ENCODE assay signal across 12 mouse cellular contexts in the genomic region with DNA sequence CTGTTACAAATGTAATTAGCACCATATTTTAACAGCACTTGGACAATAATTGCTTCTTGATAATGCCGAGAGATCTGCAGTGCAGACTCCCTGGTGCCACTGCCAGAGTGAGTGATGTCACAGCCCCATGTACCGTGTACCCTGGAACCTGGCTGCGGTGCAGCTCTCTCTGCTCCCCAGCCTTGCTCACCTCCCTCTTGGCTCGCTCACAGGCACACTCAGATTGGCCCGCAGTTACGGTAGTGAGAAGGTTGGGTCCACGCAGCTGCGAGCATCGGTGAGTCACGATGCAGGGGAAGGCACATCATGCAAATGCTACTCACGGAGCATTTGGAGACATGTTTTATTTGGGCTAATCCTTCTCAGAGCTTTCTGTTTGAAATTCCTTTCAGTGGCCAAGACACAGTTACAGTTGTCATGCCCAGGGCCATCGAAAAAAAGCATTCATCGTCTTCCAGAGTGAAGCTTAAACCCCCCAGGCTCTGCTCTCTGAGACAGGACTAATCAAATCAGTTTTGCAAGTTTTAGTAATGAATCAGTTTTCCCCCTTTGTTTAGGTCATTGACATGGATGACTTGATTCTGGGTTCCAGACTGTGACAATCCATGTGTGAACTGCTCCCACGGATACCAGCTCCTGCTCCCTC.
DNase-seq lines count a peak whose midpoint lies in the region; ATAC-seq and TF ChIP-seq lines count a peak whose summit lies in the region.
"Had no signal": no experiment of that assay in that cellular context is flagged by ENCODE, and none has a peak within 500 bp of the region (broad histone marks: within the 10 kb centered on the region; RNA-seq: fewer than 3 reads in every experiment).

No protein-coding gene starts in this region.

- H3K4me1 ChIP-seq in hindbrain, postnatal 0 days (ENCODE audit: insufficient read depth, low read length): peaks cover 7% of the 10 kb centered on the region; the same call in 1 of the 2 replicates
- no peaks in the 10 kb centered on the region for H3K4me1 ChIP-seq in hindbrain, embryonic 11.5 days (replicated peaks; ENCODE audit: control insufficient read depth, insufficient read depth, low read length)
- H3K4me1 ChIP-seq in heart, embryonic 11.5 days (ENCODE audit: control insufficient read depth, insufficient read depth, low read length): 0 out of 2 replicates have a peak, but pooled peaks cover 3% of the 10 kb centered on the region
- H3K4me1 ChIP-seq: limb, embryonic 15.5 days had no signal

- intact Hi-C loops in left cerebral cortex, postnatal 36 days (cut with DNase I): no loop called here
- intact Hi-C loops in gastrocnemius, adult 2 months (cut with DNase I): no loop called here

- no peak overlapping the region for H3K4me2 ChIP-seq in hindbrain, postnatal 0 days (ENCODE audit: low read depth, low read length)
- H3K4me2 ChIP-seq in hindbrain, embryonic 11.5 days (replicated peaks; ENCODE audit: low read depth, low read length): no peak overlapping the region
- H3K4me2 ChIP-seq in heart, embryonic 11.5 days: no peak overlapping the region
- H3K4me2 ChIP-seq: limb, embryonic 15.5 days had no signal

- TF ChIP-seq CTCF in hindbrain, postnatal 0 days (IDR thresholded peaks at IDR 0.05; ENCODE audit: low read depth): no peak
- no peak for TF ChIP-seq CTCF in gastrocnemius, adult 2 months (IDR thresholded peaks at IDR 0.05)

- no peak overlapping the region for H3K4me3 ChIP-seq in hindbrain, postnatal 0 days (ENCODE audit: low read length)
- no peak overlapping the region for H3K4me3 ChIP-seq in hindbrain, embryonic 11.5 days (ENCODE audit: low read depth, low read length)
- H3K4me3 ChIP-seq in heart, embryonic 11.5 days (ENCODE audit: low read depth, low read length): no peak overlapping the region
- H3K4me3 ChIP-seq in gastrocnemius, adult 2 months: no peak overlapping the region
- H3K4me3 ChIP-seq: limb, embryonic 15.5 days had no signal

- no peak overlapping the region for H3K9ac ChIP-seq in hindbrain, postnatal 0 days (replicated peaks; ENCODE audit: low read length)
- no peak overlapping the region for H3K9ac ChIP-seq in hindbrain, embryonic 11.5 days (ENCODE audit: low read depth, low read length)
- no peak overlapping the region for H3K9ac ChIP-seq in heart, embryonic 11.5 days (ENCODE audit: low read depth, low read length)
- H3K9ac ChIP-seq: limb, embryonic 15.5 days had no signal

- no peaks in the 10 kb centered on the region for H3K27me3 ChIP-seq in hindbrain, postnatal 0 days (ENCODE audit: insufficient read depth, low read length)
- no peaks in the 10 kb centered on the region for H3K27me3 ChIP-seq in hindbrain, embryonic 11.5 days (ENCODE audit: control insufficient read depth, insufficient read depth, low read length)
- no peaks in the 10 kb centered on the region for H3K27me3 ChIP-seq in heart, embryonic 11.5 days (ENCODE audit: control insufficient read depth, insufficient read depth, low read length)
- H3K27me3 ChIP-seq: limb, embryonic 15.5 days had no signal

- peak; percentile 59 for ATAC-seq in hindbrain, postnatal 0 days
- ATAC-seq in hindbrain, embryonic 11.5 days (ENCODE audit: low FRiP score): no peak
- no peak for ATAC-seq in heart, embryonic 11.5 days (replicated peaks; ENCODE audit: insufficient number of reproducible peaks, low FRiP score, low TSS enrichment)
- no peak for ATAC-seq in monocyte, adult 5-6 weeks (replicated peaks; ENCODE audit: insufficient number of reproducible peaks, low FRiP score, low TSS enrichment, poor library complexity, severe bottlenecking)
- ATAC-seq: lung, postnatal 0 days had no signal

- no peaks in the 10 kb centered on the region for H3K36me3 ChIP-seq in hindbrain, postnatal 0 days (ENCODE audit: insufficient read depth, low read length)
- no peaks in the 10 kb centered on the region for H3K36me3 ChIP-seq in hindbrain, embryonic 11.5 days (ENCODE audit: control insufficient read depth, insufficient read depth, low read length)
- peaks cover 3% of the 10 kb centered on the region; the same call in 1 of the 2 replicates for H3K36me3 ChIP-seq in heart, embryonic 11.5 days (ENCODE audit: control insufficient read depth, insufficient read depth, low read length)

- 54% methylated on average over 14 of the region's 14 CpGs for WGBS in hindbrain, postnatal 0 days
- 88% methylated on average over 14 of the region's 14 CpGs for WGBS in hindbrain, embryonic 11.5 days
- WGBS in heart, embryonic 11.5 days (ENCODE audit: insufficient replicate concordance): 84% methylated on average over 14 of the region's 14 CpGs

- H3K27ac ChIP-seq in hindbrain, postnatal 0 days: no peak overlapping the region
- H3K27ac ChIP-seq in hindbrain, embryonic 11.5 days (ENCODE audit: low read depth, low read length): no peak overlapping the region
- no peak overlapping the region for H3K27ac ChIP-seq in heart, embryonic 11.5 days (ENCODE audit: low read depth, low read length)
- H3K27ac ChIP-seq in gastrocnemius, adult 2 months: no peak overlapping the region
- H3K27ac ChIP-seq: limb, embryonic 15.5 days had no signal

- no peaks in the 10 kb centered on the region for H3K9me3 ChIP-seq in hindbrain, postnatal 0 days (ENCODE audit: low read length)
- no peaks in the 10 kb centered on the region for H3K9me3 ChIP-seq in hindbrain, embryonic 11.5 days (ENCODE audit: control insufficient read depth, low read length)
- no peaks in the 10 kb centered on the region for H3K9me3 ChIP-seq in heart, embryonic 11.5 days (replicated peaks; ENCODE audit: control insufficient read depth, low read length)
- H3K9me3 ChIP-seq: limb, embryonic 15.5 days had no signal

- DNase-seq in hindbrain, postnatal 0 days (ENCODE audit: low spot score): peak; percentile 20
- no peak for DNase-seq in hindbrain, embryonic 11.5 days (ENCODE audit: low spot score)
- DNase-seq in brain, adult 2 months (ENCODE audit: low read depth, low spot score): peak; percentile 90
- DNase-seq in frontal cortex, postnatal 14 days (ENCODE audit: low spot score in 2 of 2): peak; percentile 12 to 18
- peak; percentile 53 to 69 for DNase-seq in left cerebral cortex, postnatal 36 days (ENCODE audit: low spot score in 2 of 2)
- DNase-seq in gastrocnemius, adult 2 months: no peak
- DNase-seq: gastrocnemius, postnatal 36 days; heart, postnatal 14 days had no signal

Comparison
In these comparisons a context has a peak if more than half of its experiments do, and no peak if none do; other contexts are left out.
1. DNase-seq: peak in hindbrain, postnatal 0 days (single experiment), brain, adult 2 months (single experiment), frontal cortex, postnatal 14 days (2 of 2) and left cerebral cortex, postnatal 36 days (2 of 2); none in hindbrain, embryonic 11.5 days (single experiment) and gastrocnemius, adult 2 months (single experiment).